Mouse (Mus musculus) adrenal gland, postnatal 4 days (tissue): ENCODE results near the gene Col11a2. TPM values are rescaled to one million over a fixed set of nuclear protein-coding genes. Genes with fewer than 3 reads are reported as not detected.

Experiments
- DNase-seq, 2 experiments: peaks; one replicate each; pipeline ENCODE4 v3.0.0; 2021 to 2022; ENCODE audit warnings: low spot score in 2 of 2, mixed read lengths in 2 of 2
- total RNA-seq, 2 experiments: library from RNA; stranded (reverse); gene quantifications; 2 replicates each; pipeline ENCODE4 v1.2.3; 2021

Col11a2 gene
- total RNA-seq, 2 experiments from 2014 or later, result 3.1 to 6.4 TPM

- no peak for DNase-seq
Observed at GRCm38 (mm10) chr17:34024861-34025755, 14.1 kb upstream of the Col11a2 start.

DNA sequence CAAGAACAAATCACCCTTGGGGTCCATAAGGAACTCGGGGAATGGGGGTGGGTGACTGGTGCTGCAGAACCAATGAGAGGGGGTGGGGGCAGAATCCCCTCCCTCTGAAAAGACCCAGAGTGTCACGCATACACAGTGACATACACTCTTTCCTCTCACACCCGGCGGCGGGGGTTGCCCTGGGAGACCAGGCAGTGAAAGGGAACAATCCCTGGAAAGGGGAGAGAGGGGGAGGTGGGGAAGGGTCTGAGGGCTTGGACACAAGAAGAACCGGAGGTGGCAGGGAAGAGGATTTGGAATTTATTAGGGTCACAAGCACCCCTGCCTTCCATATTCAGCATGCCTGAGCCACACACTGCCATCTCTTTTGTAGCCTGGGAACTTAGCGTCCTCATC lies 13.5 kb upstream of the Col11a2 start:
- no peak for DNase-seq

GRCm38 (mm10) chr17:34026221-34026620 lies 13.0 kb upstream of the Col11a2 start:
- DNase-seq, result no peak

DNA sequence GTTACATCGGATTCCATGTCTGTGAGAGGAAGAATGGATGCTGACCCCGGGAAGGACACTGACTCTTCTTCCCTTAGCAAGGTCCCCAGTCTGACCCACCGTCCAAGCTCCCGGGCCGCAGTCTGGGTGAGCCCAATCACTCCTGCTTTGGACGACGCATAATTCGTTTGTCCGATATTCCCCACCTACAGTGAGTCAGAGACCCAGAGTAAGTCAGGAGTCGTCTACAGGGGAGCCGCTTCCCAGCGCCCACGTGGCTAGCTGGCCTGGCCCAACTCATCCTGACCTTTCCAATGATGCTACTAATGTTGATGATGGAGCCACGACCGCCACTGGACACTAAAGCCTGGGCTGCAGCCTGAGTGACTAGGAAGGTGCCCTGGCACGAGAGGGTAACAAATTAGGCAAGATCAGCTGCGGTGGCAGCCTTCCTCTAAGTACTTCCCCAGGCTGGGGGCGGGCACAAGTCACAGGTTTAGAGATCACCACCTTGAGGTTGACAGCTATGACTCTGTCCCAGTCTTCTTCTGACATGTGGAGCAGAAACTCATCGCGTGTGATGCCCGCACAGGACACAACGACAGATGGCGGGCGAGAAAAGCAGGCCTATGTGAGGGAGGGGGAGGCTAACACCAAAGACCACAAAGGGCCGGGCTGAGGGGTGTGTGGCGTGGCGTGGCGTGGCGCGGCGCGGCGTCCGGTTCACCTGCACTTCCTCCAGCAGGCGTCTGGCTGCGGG lies 12.2 kb upstream of the Col11a2 start:
- DNase-seq, result no peak

GRCm38 (mm10) chr17:34027656-34028223 lies 11.5 kb upstream of the Col11a2 start, which contains the start of gene H2-Ke6:
TSS of gene H2-Ke6 (minus strand) at chr17:34028060.
- peak; percentile 83 to 86 for DNase-seq

DNA sequence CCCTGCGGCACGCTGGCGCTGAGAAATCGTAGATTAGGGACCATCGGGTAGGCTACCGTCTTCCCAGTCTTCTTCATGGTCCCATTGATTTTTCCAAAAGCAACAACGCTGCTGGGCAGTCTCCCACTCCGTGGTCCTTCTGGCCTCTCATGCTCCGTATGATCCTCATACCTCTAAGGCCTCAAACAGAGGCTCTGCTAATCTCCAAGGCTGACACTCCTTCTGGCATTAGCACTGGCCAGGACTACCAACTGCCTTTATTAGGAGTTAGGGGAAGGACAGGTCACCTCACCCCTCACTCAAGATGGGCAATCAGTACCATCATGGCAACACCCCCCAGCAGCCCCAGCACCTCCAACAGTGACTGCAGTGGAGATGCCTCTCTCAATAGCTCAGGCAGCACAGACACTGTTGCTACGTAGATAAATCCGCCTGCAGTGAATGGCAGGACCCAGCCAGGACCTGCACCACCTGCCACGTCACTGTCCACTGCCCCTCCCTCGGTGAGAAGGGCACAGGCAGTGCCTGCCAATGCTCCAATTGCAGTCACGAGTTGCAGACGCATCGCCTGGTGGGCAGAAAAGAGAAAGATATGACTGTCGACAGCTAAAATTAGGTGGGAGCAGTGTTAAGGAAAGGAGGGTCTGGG lies 10.6 kb upstream of the Col11a2 start:
- DNase-seq, result no peak

DNA sequence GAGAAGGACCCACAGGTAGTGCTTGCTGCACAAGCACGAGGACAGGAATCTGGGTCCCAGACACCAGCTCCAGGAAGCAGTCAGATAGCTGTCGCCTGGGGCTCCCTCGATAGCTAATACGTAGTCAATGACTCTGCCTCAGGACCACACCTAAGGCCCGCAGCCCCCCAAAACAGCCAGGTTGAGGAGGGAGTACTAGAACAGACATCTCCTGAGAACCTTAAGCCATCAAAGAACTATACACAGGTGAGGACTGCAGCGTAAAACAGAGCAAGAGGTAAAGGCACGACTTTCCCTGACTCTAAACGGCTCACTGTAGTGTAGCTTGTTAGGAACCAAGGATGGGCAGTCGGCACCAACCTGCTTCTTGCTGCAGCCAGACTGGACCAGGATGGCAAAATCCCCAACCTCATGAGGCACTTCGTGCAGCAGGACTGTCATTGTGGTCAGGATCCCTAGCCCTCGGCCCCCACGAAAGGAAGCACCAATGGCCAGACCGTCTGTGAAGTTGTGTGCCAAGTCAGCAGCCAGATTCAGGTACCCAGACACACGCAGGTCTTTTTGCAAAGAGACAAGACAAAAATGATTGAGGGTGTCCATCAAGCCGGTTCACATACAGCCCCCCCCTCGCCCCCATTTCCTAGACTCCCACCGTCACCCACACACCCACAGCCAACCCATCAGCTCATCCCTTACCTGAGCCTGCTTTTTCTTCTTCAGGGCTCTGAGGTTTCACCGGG lies 9.9 kb upstream of the Col11a2 start:
- no peak for DNase-seq

DNA sequence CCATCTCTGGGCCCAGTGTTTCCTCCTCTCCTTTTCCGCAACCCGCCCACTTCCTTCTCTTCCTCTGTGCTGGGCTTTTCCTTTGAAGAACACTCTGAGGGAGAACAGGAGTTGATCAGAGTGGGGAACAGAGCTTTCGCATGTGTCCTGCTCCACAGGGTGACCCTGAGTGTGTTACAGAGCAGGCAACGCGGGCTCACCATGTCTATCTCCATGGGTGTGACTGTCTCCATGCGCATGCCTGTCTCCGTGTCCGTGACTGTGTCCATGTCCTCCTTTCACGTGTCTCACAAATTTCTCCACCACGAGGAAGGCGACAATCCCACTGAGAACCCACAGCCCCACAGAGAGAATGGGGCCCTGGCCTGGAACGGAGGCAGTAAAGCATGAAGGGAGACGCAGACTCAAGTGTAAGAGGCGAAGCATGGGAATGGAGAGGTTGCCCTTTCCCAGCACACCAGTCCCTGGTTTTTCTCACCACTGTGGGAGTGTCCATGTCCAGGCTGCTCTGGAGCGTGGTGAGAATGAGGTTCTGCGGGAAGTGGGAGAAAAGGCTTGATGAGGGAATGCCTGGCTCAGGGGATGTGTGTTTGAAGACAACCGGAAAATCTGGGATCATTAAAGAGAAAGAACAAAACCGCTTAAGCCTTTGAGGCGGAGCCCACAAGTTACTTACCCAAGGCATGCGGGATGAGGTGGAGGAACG lies 9.2 kb upstream of the Col11a2 start:
- DNase-seq, result no peak

DNA sequence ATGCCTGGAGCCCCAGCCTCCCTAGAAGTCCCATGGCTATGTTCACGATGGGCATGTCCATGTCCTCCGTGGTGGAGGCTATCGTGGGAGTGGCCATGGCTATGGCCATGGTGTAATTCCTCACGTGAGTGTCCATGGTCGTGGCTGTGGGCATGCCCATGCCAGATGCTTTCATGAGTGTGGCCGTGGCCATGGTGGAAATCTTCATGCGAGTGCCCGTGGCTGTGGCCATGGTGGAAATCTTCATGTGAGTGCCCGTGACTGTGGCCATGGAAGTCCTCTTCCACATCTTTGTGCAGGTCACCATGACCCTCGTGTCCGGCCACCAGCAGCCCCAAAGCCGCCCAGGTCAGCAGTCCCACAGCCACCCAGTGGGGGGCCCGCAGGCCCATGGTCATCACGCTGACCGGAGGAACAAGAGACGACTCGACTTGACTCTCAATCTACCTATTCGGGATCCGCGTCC lies 8.3 kb upstream of the Col11a2 start:
- DNase-seq, result no peak

- peak; percentile 98 to 99 for DNase-seq
Observed at GRCm38 (mm10) chr17:34031465-34032173, 7.6 kb upstream of the Col11a2 start, which contains the start of the genes Slc39a7 and Rxrb. TSS of gene Slc39a7 (minus strand) at chr17:34031682. TSS of gene Rxrb (plus strand) at chr17:34031812.

DNA sequence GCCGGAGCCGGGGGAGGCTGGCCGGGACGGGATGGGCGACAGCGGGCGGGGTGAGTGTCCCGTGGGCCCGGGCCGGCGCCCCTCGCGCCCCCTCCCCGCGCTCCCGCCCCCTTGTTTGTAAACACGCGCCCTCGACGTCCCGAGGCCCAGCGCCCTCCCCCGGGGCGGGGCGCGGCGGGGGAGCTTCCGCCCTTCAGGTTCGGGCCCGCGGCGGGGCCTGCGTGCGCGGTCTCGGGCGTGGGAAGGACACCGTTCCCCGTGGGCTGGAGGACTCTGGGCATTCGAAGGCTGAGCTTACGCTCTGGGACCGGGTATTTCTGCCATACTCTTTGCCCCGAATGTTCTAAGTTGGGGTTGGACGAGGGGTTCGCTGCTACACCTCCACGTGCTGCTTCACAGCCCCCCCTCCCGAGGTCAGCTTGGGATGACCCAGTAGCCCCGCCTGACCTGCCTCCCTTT lies 7.0 kb upstream of the Col11a2 start:
- no peak for DNase-seq

GRCm38 (mm10) chr17:34032806-34033205 lies 6.4 kb upstream of the Col11a2 start:
- no peak for DNase-seq

GRCm38 (mm10) chr17:34033441-34033840 lies 5.8 kb upstream of the Col11a2 start:
- DNase-seq, result no peak

DNA sequence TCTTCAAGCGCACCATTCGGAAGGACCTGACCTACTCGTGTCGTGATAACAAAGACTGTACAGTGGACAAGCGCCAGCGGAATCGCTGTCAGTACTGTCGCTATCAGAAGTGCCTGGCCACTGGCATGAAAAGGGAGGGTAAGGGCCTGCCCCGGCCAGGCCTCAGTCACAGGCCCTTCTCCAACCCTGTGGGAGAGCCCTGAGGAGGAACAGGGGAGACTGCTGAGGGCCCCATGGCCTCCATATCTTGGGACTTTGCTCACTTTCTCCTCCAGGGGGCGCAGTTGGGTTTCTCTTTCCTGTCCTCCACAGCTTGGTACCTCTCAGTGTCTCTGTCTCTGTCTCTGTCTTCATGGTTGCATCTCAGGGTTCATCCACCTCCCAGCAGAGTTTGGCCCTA lies 5.2 kb upstream of the Col11a2 start:
- no peak for DNase-seq

DNA sequence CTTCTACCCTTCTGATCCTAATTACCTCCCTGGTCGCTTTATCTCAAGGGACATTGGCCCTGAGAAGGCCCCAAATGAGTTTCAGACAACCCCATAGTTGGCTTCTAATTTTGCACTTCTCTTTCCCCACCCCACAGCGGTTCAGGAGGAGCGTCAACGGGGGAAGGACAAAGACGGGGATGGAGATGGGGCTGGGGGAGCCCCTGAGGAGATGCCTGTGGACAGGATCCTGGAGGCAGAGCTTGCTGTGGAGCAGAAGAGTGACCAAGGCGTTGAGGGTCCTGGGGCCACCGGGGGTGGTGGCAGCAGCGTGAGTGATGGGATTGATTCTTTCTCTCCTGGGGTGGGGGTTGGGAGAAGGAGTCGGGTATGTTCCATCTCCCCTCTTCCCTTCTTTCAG lies 3.7 kb upstream of the Col11a2 start:
- no peak for DNase-seq

DNA sequence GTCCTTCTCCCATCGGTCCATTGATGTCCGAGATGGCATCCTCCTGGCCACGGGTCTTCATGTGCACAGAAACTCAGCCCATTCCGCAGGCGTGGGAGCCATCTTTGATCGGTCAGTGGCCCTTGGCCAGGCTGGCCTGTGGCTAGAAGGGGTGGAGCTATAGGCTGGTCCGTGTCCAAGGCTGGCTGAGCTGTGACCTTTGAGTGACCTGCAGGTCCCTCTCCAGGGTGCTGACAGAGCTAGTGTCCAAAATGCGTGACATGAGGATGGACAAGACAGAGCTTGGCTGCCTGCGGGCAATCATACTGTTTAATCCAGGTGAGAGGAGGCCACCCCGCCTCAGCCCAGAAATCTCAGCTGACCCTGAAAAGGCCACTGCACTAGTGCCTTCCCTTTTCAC lies 2.6 kb upstream of the Col11a2 start:
- no peak for DNase-seq

- no peak for DNase-seq
Observed at GRCm38 (mm10) chr17:34037241-34037640, 2.0 kb upstream of the Col11a2 start.

GRCm38 (mm10) chr17:34038440-34038839 lies 797 bp upstream of the Col11a2 start:
- DNase-seq, result no peak
